Mouse (Mus musculus): Measurements from ENCODE around the gene Gm9913. TPM values are rescaled to one million over a fixed set of nuclear protein-coding genes. Genes with fewer than 3 reads are reported as not detected.

The Gm9913 gene
- not detected in 2 replicates for polyA plus RNA-seq (2015; fragmentation: Nextera tagmentation; extraction: Ambion mirVana)

- Histone ChIP-seq H3K4me1 (ENCODE audit: control insufficient read depth, low read depth, low read length) (no peaks in the 10 kb centered on the region), H3K36me3 (ENCODE audit: control insufficient read depth, insufficient read depth) (no peaks in the 10 kb centered on the region), H3K9me3 (replicated peaks; ENCODE audit: control insufficient read depth, low read length) (no peaks in the 10 kb centered on the region), H3K27ac (ENCODE audit: low read length) (no peak within 1 kb of the TSS), H3K27me3 (ENCODE audit: control insufficient read depth, insufficient read depth, low read depth, low read length) (peaks cover 41% of the 10 kb centered on the region), H3K4me2 (ENCODE audit: low read depth, low read length) (peak within 1 kb of the TSS; percentile 39), H3K4me3 (ENCODE audit: low read depth, low read length) (peak within 1 kb of the TSS; percentile 40), H3K9ac (ENCODE audit: low read depth, low read length) (no peak within 1 kb of the TSS)
- no peak for ATAC-seq (ENCODE audit: low read depth)
- WGBS (ENCODE audit: insufficient replicate concordance) = 2% methylated on average over 42 of the region's 45 CpGs
These were observed at the start of gene Gm9913 for GRCm38 (mm10) chr2:125505006-125505745. Gene Gm9913, plus strand, starts transcription at chr2:125505089.

DNA sequence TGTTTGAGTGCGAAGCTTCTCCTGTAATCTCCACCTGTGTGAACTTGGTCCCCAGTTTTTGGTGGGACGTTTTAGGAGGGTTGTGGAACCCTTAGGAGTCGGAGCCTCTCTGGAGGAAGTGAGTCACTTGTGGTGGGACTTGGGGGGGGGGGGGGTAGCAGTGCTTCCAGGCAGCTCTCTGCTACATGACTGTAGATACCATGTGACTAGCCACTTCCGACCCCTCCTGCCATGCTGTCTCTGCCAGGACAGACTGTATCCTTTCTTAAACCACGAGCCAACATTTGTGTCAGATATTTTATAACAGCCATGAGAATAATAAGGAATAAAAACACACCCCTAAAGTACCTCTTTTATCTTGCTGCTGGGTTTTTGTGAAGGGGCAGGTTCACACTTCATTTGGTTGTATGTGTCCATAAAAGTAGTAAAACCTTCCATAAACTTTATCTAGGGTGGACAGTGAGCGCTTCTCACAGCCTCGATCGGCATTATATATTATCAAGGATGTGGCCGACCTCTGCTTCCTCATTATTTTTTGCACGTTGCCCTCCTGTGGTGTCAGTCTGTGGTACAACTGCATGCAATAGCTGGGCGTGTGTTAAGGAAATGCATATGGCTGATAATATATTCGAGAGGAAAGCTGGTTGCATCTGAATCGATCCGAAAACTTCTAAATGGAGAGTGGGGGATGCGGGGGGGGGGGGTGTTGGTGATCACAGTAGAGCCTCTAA is 48.7 kb upstream of the Gm9913 start:
- Histone ChIP-seq H3K27me3 (ENCODE audit: control insufficient read depth, insufficient read depth, low read depth, low read length) (no peaks in the 10 kb centered on the region), H3K4me1 (ENCODE audit: control insufficient read depth, low read depth, low read length) (no peaks in the 10 kb centered on the region), H3K4me2 (ENCODE audit: low read depth, low read length) (no peak overlapping the region), H3K4me3 (ENCODE audit: low read depth, low read length) (no peak overlapping the region), H3K36me3 (ENCODE audit: control insufficient read depth, insufficient read depth) (no peaks in the 10 kb centered on the region), H3K9me3 (replicated peaks; ENCODE audit: control insufficient read depth, low read length) (no peaks in the 10 kb centered on the region), H3K9ac (ENCODE audit: low read depth, low read length) (no peak overlapping the region), H3K27ac (ENCODE audit: low read length) (no peak overlapping the region)
- no peak for ATAC-seq (ENCODE audit: low read depth)
- WGBS (ENCODE audit: insufficient replicate concordance) = 14% methylated on average over 15 of the region's 15 CpGs

- no peaks in the 10 kb centered on the region for H3K36me3 ChIP-seq (ENCODE audit: control insufficient read depth, insufficient read depth)
- ATAC-seq (ENCODE audit: low read depth) = no peak
- no peak overlapping the region for H3K4me3 ChIP-seq (ENCODE audit: low read depth, low read length)
- no peak overlapping the region for H3K27ac ChIP-seq (ENCODE audit: low read length)
- no peak overlapping the region for H3K9ac ChIP-seq (ENCODE audit: low read depth, low read length)
- H3K4me1 ChIP-seq (ENCODE audit: control insufficient read depth, low read depth, low read length) = no peaks in the 10 kb centered on the region
- H3K4me2 ChIP-seq (ENCODE audit: low read depth, low read length) = no peak overlapping the region
- H3K9me3 ChIP-seq (replicated peaks; ENCODE audit: control insufficient read depth, low read length) = no peaks in the 10 kb centered on the region
- 70% methylated on average over 3 of the region's 3 CpGs for WGBS (ENCODE audit: insufficient replicate concordance)
- H3K27me3 ChIP-seq (ENCODE audit: control insufficient read depth, insufficient read depth, low read depth, low read length) = no peaks in the 10 kb centered on the region
These were observed 45.8 kb upstream of the Gm9913 start for GRCm38 (mm10) chr2:125459087-125459486.

DNA sequence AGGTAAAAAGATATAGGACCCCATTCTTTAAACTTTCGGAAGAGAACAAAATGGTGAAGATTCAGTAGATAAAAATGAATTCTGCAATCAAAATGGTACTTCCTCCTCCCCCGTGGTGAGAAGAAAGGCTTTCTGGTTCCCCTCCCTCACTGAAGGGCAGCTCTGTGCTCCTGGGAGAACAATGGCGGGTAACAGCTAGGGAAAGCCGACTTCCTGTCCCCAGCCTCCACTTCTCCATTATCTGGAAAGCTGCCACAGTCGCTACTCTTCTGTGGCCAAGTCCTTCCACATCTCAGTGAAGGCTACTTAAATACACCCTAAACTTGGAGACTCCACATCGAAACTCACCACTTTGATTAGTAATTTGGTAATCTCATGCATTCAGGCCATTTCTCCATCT is 40.9 kb upstream of the Gm9913 start:
- no peak overlapping the region for H3K4me2 ChIP-seq (ENCODE audit: low read depth, low read length)
- H3K9ac ChIP-seq (ENCODE audit: low read depth, low read length) = no peak overlapping the region
- H3K27me3 ChIP-seq (ENCODE audit: control insufficient read depth, insufficient read depth, low read depth, low read length) = no peaks in the 10 kb centered on the region
- H3K27ac ChIP-seq (ENCODE audit: low read length) = no peak overlapping the region
- H3K4me1 ChIP-seq (ENCODE audit: control insufficient read depth, low read depth, low read length) = no peaks in the 10 kb centered on the region
- no peaks in the 10 kb centered on the region for H3K36me3 ChIP-seq (ENCODE audit: control insufficient read depth, insufficient read depth)
- no peak for ATAC-seq (ENCODE audit: low read depth)
- 40% methylated on average over 6 of the region's 6 CpGs for WGBS (ENCODE audit: insufficient replicate concordance)
- no peaks in the 10 kb centered on the region for H3K9me3 ChIP-seq (replicated peaks; ENCODE audit: control insufficient read depth, low read length)
- H3K4me3 ChIP-seq (ENCODE audit: low read depth, low read length) = no peak overlapping the region

DNA sequence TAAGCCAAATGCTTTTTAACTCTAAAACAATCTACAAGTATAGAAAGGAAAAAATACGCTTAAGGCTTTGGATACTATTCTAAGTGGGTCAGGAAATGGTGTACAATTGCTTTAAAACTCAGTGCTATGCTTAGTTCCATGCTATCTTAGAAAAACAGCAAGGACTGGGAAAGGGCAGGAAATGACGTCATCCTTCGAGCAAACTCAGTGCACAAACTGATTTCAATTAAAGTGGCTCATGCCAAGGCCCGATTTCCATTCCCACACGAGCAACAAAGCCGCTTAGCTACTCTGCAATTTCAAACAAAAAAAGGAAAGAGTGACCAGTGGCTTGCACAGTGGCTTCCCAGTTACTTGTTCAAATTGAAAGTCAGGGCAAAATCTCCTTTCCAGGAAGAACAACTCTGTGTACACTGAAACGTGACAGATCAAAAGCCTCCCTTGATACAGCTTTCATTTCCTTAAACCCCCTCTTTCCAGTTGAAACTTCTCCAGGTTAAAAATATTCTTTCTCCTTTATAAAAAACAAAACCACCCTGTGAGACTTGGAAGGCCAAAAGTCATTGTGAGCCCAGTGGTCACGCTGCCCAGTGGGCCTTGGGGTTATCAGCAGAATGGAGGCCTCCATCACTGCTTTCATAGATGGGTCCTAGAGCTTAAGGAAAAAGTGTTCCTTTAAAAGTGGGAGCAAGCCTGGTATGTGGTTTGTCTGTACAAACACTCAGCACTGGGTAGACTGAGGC is 34.2 kb upstream of the Gm9913 start:
- Histone ChIP-seq H3K27ac (ENCODE audit: low read length) (no peak overlapping the region), H3K36me3 (ENCODE audit: control insufficient read depth, insufficient read depth) (no peaks in the 10 kb centered on the region)
- no peak for ATAC-seq (ENCODE audit: low read depth)

DNA sequence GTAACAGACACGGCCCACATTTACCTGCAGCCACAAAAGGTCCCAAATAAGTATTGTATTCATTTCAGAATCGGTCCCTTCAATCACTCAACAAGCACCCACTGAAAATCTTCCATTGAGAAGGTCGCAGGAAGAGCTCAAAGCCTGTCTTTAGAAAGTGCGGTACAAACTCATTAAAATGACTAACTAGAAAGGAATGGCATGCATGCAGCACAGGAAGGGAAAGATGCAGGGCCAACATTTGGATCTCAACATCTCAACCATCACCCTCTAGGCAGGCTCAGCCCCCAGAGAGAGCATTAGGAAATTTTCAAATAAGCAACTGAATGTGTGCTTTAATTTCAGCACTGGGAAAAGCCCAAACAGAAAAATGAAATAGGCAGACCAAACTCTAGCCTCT is 33.2 kb upstream of the Gm9913 start:
- H3K36me3 ChIP-seq (ENCODE audit: control insufficient read depth, insufficient read depth) = no peaks in the 10 kb centered on the region
- ATAC-seq (ENCODE audit: low read depth) = no peak
- no peaks in the 10 kb centered on the region for H3K9me3 ChIP-seq (replicated peaks; ENCODE audit: control insufficient read depth, low read length)
- WGBS (ENCODE audit: insufficient replicate concordance) = 60% methylated on average over 4 of the region's 4 CpGs
- H3K4me3 ChIP-seq (ENCODE audit: low read depth, low read length) = no peak overlapping the region
- no peak overlapping the region for H3K27ac ChIP-seq (ENCODE audit: low read length)
- H3K4me1 ChIP-seq (ENCODE audit: control insufficient read depth, low read depth, low read length) = no peaks in the 10 kb centered on the region
- no peak overlapping the region for H3K9ac ChIP-seq (ENCODE audit: low read depth, low read length)
- H3K4me2 ChIP-seq (ENCODE audit: low read depth, low read length) = no peak overlapping the region
- no peaks in the 10 kb centered on the region for H3K27me3 ChIP-seq (ENCODE audit: control insufficient read depth, insufficient read depth, low read depth, low read length)

More for the DNA sequence above, 34.2 kb upstream of the Gm9913 start:
- 23% methylated on average over 8 of the region's 8 CpGs for WGBS (ENCODE audit: insufficient replicate concordance)
- Histone ChIP-seq H3K9me3 (replicated peaks; ENCODE audit: control insufficient read depth, low read length) (no peaks in the 10 kb centered on the region), H3K4me3 (ENCODE audit: low read depth, low read length) (no peak overlapping the region), H3K4me2 (ENCODE audit: low read depth, low read length) (no peak overlapping the region), H3K4me1 (ENCODE audit: control insufficient read depth, low read depth, low read length) (no peaks in the 10 kb centered on the region), H3K27me3 (ENCODE audit: control insufficient read depth, insufficient read depth, low read depth, low read length) (no peaks in the 10 kb centered on the region), H3K9ac (ENCODE audit: low read depth, low read length) (no peak overlapping the region)

- no peak for ATAC-seq (ENCODE audit: low read depth)
These were observed 31.7 kb upstream of the Gm9913 start for GRCm38 (mm10) chr2:125473228-125473627.

GRCm38 (mm10) chr2:125474690-125475089 is 30.2 kb upstream of the Gm9913 start:
- H3K4me1 ChIP-seq (ENCODE audit: control insufficient read depth, low read depth, low read length) = no peaks in the 10 kb centered on the region
- H3K9me3 ChIP-seq (replicated peaks; ENCODE audit: control insufficient read depth, low read length) = no peaks in the 10 kb centered on the region
- H3K9ac ChIP-seq (ENCODE audit: low read depth, low read length) = no peak overlapping the region
- no peaks in the 10 kb centered on the region for H3K27me3 ChIP-seq (ENCODE audit: control insufficient read depth, insufficient read depth, low read depth, low read length)
- H3K4me3 ChIP-seq (ENCODE audit: low read depth, low read length) = no peak overlapping the region
- no peak for ATAC-seq (ENCODE audit: low read depth)
- no peak overlapping the region for H3K4me2 ChIP-seq (ENCODE audit: low read depth, low read length)
- 44% methylated on average over 5 of the region's 5 CpGs for WGBS (ENCODE audit: insufficient replicate concordance)
- H3K36me3 ChIP-seq (ENCODE audit: control insufficient read depth, insufficient read depth) = no peaks in the 10 kb centered on the region
- H3K27ac ChIP-seq (ENCODE audit: low read length) = no peak overlapping the region

More at GRCm38 (mm10) chr2:125473228-125473627, 31.7 kb upstream of the Gm9913 start:
- Histone ChIP-seq H3K27ac (ENCODE audit: low read length) (no peak overlapping the region), H3K4me1 (ENCODE audit: control insufficient read depth, low read depth, low read length) (no peaks in the 10 kb centered on the region), H3K27me3 (ENCODE audit: control insufficient read depth, insufficient read depth, low read depth, low read length) (no peaks in the 10 kb centered on the region), H3K4me3 (ENCODE audit: low read depth, low read length) (no peak overlapping the region), H3K4me2 (ENCODE audit: low read depth, low read length) (no peak overlapping the region), H3K36me3 (ENCODE audit: control insufficient read depth, insufficient read depth) (no peaks in the 10 kb centered on the region), H3K9me3 (replicated peaks; ENCODE audit: control insufficient read depth, low read length) (no peaks in the 10 kb centered on the region), H3K9ac (ENCODE audit: low read depth, low read length) (no peak overlapping the region)
- WGBS (ENCODE audit: insufficient replicate concordance) = 66% methylated on average over 2 of the region's 2 CpGs
